Mouse (Mus musculus) erythroblast, embryonic 14.5 days (primary cell): ENCODE data around the gene Dtx3. TPM values are rescaled to one million over a fixed set of nuclear protein-coding genes. Genes with fewer than 3 reads are reported as not detected.

Source experiments
- H3K27me3 ChIP-seq: 2 replicates; pipeline ENCODE4 v1.6.1; 2012; ENCODE audit warnings: inconsistent platforms; ENCODE audit not compliant: control insufficient read depth
- H3K36me3 ChIP-seq: 2 replicates; pipeline ENCODE4 v1.6.1; 2012; ENCODE audit warnings: mild to moderate bottlenecking, inconsistent platforms; ENCODE audit not compliant: control insufficient read depth
- H3K4me1 ChIP-seq: 2 replicates; pipeline ENCODE4 v1.6.1; 2012; ENCODE audit warnings: inconsistent platforms; ENCODE audit not compliant: control insufficient read depth
- H3K4me3 ChIP-seq: replicated peaks from 2 replicates; pipeline ENCODE3; 2012; ENCODE audit warnings: moderate library complexity, mild to moderate bottlenecking, inconsistent platforms
- H3K9me3 ChIP-seq: 2 replicates; pipeline ENCODE4 v1.6.1; 2012; ENCODE audit warnings: low read length, inconsistent platforms, mixed read lengths; ENCODE audit not compliant: control insufficient read depth
- GATA1 ChIP-seq: IDR thresholded peaks from 2 replicates; pipeline ENCODE4 v1.6.1; 2012; ENCODE audit warnings: low read length, inconsistent platforms, mixed read lengths
- TAL1 ChIP-seq: IDR thresholded peaks from 3 replicates; pipeline ENCODE4 v1.6.1; 2012; ENCODE audit warnings: low read length, inconsistent platforms, mixed read lengths
- polyA plus RNA-seq: library from polyadenylated mRNA; stranded (reverse); fragments of >175 nt; gene quantifications from 2 replicates; pipeline ENCODE4 v1.2.3, GENCODE M21; 2012

Dtx3 gene
- polyA plus RNA-seq, 1 experiment = 11.1 TPM

DNA sequence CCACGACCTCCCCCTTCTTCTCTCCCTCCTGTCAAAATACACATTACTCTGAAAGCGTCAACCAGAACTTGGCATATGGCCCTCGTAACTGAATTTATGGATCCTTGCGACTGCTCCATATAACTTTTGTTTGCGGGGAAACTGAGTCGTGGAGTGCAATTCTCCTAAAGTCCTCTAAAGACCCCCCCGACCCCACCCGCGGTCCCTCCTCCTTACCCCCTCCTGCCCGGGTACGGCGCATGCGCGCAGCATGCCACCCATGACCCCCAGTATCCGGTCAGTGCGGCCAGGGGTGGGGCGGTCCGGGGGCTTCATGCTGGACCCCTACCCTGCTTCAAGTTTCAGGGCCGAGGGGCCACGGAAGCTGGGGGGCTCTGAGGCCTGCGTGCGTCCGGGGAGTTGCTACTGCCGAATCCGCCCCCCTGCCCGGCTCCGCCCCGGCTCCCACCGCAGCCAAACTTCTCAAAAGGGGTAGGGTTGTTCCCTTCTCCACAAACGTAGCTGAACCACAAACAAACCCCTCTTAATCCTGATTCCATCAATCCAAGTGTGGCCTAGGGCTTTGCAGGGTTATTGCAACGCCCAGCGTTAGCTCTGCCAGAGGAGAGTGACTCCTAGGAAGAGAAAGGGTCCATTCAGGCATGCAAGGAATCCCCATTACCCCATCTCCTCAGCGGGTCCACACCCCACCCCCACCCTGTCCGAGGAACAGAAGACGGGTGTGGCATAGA is 5.7 kb downstream of the Dtx3 start, which contains the start of gene Arhgef25:
Gene Arhgef25 (minus strand): TSS at position 433 of the 731 bp plus-strand sequence.
- peaks cover 6% of the 10 kb centered on the region; the same call in 1 of the 2 replicates for H3K9me3 ChIP-seq
- TF ChIP-seq GATA1 = no peak
- peak within 1 kb of the TSS; percentile 72 for H3K4me3 ChIP-seq
- no peaks in the 10 kb centered on the region for H3K27me3 ChIP-seq
- H3K4me1 ChIP-seq = peaks cover 68% of the 10 kb centered on the region
- H3K36me3 ChIP-seq = peaks cover 19% of the 10 kb centered on the region

DNA sequence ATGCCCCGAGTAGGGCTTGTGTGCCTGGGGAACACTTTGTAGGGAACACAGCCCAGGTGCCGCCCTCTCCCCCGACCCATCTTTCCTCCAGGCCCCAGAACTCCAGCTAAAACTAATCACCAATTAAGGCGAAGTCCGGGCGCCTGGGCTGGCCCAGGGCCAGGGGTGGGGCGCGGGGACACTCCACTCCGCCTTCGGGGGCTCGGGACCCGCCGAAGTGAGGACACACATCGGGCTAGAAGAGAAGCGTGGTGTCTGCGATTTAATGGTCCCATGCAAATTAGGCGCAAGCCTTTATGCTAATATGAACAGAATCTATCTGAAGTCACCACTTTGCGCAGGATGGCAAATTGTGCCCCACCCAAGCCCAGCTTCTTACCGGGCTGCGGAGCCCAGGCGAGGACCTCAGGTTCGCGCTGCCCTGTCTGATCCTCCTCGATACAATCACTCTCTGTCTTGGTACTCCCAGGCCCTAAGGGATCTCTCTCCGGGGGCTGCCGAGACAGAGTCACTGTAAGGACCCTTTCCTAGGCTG is 6.3 kb downstream of the Dtx3 start:
- Histone ChIP-seq H3K36me3 (peaks cover 19% of the 10 kb centered on the region), H3K4me1 (peaks cover 65% of the 10 kb centered on the region), H3K9me3 (peaks cover 6% of the 10 kb centered on the region; the same call in 1 of the 2 replicates), H3K27me3 (no peaks in the 10 kb centered on the region; the same call in 1 of the 2 replicates), H3K4me3 (peak overlapping the region; percentile 72)
- TF ChIP-seq GATA1 = no peak
- TF ChIP-seq TAL1 = no peak

DNA sequence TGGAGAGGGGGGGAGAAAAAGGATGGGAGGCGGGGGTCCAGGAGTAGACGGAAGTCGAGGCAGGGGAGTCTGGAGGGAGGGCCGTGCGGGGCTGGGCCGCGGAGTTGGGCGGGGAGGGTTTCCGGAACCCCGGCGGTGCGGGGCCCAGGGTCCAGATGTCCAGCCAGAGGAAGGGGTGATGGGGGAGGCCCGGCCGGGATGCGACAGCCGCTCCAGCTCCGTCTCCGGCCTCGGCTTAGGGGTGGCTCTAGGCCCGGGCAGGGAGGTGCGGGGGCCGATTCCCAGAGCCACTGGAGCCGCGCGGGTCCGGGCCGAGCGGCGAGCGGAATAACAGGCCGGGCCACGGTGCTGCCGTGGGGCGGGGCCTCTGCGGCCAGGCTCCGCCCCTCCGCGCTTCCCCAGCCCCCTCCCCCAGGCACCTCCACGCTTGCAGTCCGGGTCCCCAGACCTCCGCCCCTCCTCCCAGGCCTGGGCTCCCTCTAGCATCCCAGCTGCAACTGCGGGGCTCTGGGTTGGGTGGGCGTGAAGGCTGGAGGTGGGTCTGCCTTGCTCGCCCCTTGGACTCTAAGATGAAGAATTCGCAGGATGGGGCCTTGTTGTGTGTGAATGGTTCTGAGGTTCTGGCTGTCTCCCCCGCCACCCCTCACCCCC is 6.9 kb downstream of the Dtx3 start:
- peaks cover 67% of the 10 kb centered on the region for H3K4me1 ChIP-seq
- H3K4me3 ChIP-seq = peak overlapping the region; percentile 72
- H3K36me3 ChIP-seq = peaks cover 19% of the 10 kb centered on the region
- TF ChIP-seq GATA1 = no peak
- no peak for TF ChIP-seq TAL1
- peaks cover 2% of the 10 kb centered on the region; the same call in 1 of the 2 replicates for H3K27me3 ChIP-seq
- H3K9me3 ChIP-seq = peaks cover 6% of the 10 kb centered on the region; the same call in 1 of the 2 replicates

DNA sequence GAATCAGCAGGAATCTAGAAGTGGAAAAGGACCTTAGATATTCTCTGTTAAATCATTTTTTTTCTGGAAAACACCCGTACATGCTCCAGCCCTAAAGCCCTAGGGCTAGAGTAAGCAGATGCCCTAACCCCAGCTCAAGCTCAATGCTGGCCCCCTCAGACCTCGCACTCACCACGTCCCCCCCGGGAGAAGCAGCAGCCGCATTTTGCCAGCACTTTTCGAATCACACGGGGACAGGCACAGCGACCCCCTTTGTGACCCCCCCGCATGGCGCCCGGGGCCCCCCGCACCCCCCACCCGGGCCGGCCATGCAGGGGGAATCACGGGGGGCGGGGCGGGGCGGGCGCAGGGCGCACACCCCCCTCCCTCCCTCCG is 7.5 kb downstream of the Dtx3 start:
- Histone ChIP-seq H3K36me3 (peaks cover 19% of the 10 kb centered on the region), H3K4me3 (peak overlapping the region; percentile 72), H3K9me3 (peaks cover 6% of the 10 kb centered on the region; the same call in 1 of the 2 replicates), H3K27me3 (peaks cover 3% of the 10 kb centered on the region; the same call in 1 of the 2 replicates), H3K4me1 (peaks cover 65% of the 10 kb centered on the region)
- TF ChIP-seq TAL1 (no peak), GATA1 (no peak)

DNA sequence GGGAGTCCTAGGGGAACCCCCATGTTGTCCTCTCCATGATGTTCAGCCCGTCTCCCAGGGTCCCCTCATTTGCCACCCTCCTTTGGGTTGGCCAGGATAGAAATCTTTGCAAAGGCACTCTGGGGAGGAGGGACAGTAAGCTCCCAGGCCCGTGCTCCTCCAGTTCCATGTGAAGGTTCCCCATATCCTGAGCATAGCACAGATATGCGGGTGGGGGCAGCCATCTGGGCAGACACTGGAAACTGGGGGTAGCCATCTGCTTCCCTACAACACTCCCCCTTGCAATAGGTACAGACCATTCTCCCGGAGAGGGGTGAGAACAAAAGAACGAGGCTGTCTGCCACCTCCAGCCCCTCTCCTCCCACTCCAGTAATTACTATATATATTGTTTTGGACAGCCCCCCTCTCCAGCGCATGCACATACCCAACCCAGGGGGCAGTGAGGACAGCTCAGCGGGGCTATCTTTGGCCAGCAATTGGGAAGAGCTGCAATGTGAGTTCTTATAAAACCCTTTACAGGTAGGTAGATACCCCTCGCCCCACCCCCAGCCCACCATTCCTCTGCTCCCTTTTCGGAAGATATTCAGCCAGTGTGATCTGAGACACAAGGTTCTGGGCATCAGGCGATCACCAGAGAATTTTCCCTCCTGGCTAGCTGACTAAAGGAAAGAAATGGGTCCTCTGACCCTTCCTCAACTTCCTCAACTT is 8.0 kb downstream of the Dtx3 start:
- H3K4me1 ChIP-seq = peaks cover 60% of the 10 kb centered on the region
- H3K4me3 ChIP-seq = no peak overlapping the region
- peaks cover 3% of the 10 kb centered on the region; the same call in 1 of the 2 replicates for H3K27me3 ChIP-seq
- peaks cover 13% of the 10 kb centered on the region for H3K36me3 ChIP-seq
- no peak for TF ChIP-seq TAL1
- no peak for TF ChIP-seq GATA1
- H3K9me3 ChIP-seq = peaks cover 6% of the 10 kb centered on the region; the same call in 1 of the 2 replicates

DNA sequence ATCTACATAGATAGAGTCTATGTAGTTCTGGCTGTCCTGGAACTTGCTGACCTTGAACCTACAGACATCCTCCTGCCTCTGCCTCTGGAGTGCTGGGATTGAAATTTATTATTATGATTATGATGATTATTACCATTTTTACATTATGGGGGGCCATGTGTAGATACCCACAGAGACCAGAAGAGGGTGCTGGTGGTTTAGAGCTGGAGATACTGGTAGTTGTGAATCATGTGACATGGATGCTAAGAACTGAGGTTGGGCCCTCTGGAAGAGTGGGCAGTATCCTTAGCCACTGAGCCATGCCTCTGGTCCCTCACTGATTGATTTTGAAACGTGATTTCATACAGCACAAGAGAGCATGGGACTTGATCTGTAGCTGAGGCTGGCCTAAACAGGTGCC is 9.1 kb downstream of the Dtx3 start:
- TF ChIP-seq GATA1 = no peak
- no peak for TF ChIP-seq TAL1
- Histone ChIP-seq H3K36me3 (peaks cover 9% of the 10 kb centered on the region), H3K27me3 (peaks cover 5% of the 10 kb centered on the region; the same call in 1 of the 2 replicates), H3K4me1 (peaks cover 51% of the 10 kb centered on the region), H3K4me3 (no peak overlapping the region), H3K9me3 (peaks cover 6% of the 10 kb centered on the region; the same call in 1 of the 2 replicates)

- peaks cover 48% of the 10 kb centered on the region for H3K4me1 ChIP-seq
- H3K4me3 ChIP-seq = no peak overlapping the region
- peaks cover 3% of the 10 kb centered on the region for H3K36me3 ChIP-seq
- peaks cover 6% of the 10 kb centered on the region; the same call in 1 of the 2 replicates for H3K9me3 ChIP-seq
- peaks cover 14% of the 10 kb centered on the region for H3K27me3 ChIP-seq
- TF ChIP-seq TAL1 = no peak
- no peak for TF ChIP-seq GATA1
Observed at GRCm38 (mm10) chr10:127185506-127185905, 10.0 kb downstream of the Dtx3 start.

DNA sequence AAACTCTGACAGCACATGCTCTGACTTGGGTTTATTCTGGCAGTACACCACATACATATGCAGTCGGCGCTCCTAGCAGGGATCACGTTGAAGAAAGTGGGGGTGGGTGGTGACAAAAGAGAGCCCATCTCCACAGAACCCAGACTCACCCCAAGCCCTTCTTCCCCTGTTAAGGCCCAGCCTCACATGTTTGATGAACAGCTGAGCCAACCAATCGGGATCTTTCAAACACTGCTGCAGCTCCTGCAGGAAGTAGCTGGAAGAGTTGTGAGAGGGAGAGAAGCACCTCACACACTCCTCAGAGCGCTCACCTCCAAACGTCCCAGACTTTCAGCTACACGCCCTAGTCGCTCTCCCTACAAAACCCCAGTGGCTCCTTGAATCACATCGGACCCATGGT is 10.4 kb downstream of the Dtx3 start:
- H3K9me3 ChIP-seq = peaks cover 6% of the 10 kb centered on the region; the same call in 1 of the 2 replicates
- peaks cover 18% of the 10 kb centered on the region for H3K27me3 ChIP-seq
- TF ChIP-seq GATA1 (no peak), TAL1 (no peak)
- peaks cover 3% of the 10 kb centered on the region; the same call in 1 of the 2 replicates for H3K36me3 ChIP-seq
- no peak overlapping the region for H3K4me3 ChIP-seq
- H3K4me1 ChIP-seq = peaks cover 48% of the 10 kb centered on the region

DNA sequence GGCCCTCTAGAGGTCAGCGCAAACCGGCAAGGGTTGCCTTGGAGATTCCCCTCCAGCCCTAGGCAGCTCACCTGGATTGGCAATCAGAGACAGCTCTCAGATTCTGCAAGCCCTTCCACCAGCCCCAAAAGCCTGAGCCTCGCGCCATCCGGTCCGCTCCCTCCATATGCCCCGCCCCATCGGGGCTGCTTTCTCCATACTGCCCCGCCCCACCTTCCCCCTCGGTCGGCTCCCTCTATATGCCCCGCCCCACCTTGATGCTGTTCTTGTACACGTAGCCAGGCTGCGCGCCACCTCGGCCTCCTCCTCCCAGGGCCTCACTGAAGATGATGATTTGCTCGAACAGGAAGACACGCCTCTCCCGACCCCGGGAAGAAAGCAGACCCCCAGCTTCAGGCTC is 11.8 kb downstream of the Dtx3 start:
- Histone ChIP-seq H3K4me3 (no peak overlapping the region), H3K36me3 (peaks cover 3% of the 10 kb centered on the region; the same call in 1 of the 2 replicates), H3K27me3 (peaks cover 32% of the 10 kb centered on the region), H3K4me1 (peaks cover 43% of the 10 kb centered on the region), H3K9me3 (peaks cover 6% of the 10 kb centered on the region; the same call in 1 of the 2 replicates)
- TF ChIP-seq TAL1 = no peak
- TF ChIP-seq GATA1 = no peak
